Comparison of ENCODE assay signal across 8 mouse cellular contexts in genomic region chr15:99391975-99392374, GRCm38 (mm10). TPM values are rescaled to one million over a fixed set of nuclear protein-coding genes. Genes with fewer than 3 reads are reported as not detected.
A peak's percentile ranks its signal among the peaks of the same experiment; 100 is the strongest.
DNase-seq lines count a peak whose midpoint lies in the region; ATAC-seq and TF ChIP-seq lines count a peak whose summit lies in the region.

No protein-coding gene starts in this region.

- H3K4me3 ChIP-seq in heart, embryonic 15.5 days, result peak overlapping the region; percentile 96
- H3K4me3 ChIP-seq in embryonic fibroblast, embryonic 13.5 days (ENCODE audit: insufficient read depth, low read length), result peak overlapping the region; percentile 15; the same call in 1 of the 2 replicates
- H3K4me3 ChIP-seq in kidney, embryonic 15.5 days (replicated peaks), result peak overlapping the region; percentile 92
- H3K4me3 ChIP-seq in midbrain, embryonic 16.5 days (ENCODE audit: low read depth, low read length), result peak overlapping the region; percentile 61

- H3K36me3 ChIP-seq in heart, embryonic 15.5 days, result no peaks in the 10 kb centered on the region
- H3K36me3 ChIP-seq in kidney, embryonic 15.5 days, result no peaks in the 10 kb centered on the region
- H3K36me3 ChIP-seq in midbrain, embryonic 16.5 days (ENCODE audit: control insufficient read depth, insufficient read depth, low read length), result no peaks in the 10 kb centered on the region

- H3K27me3 ChIP-seq in heart, embryonic 15.5 days, result no peaks in the 10 kb centered on the region
- no peaks in the 10 kb centered on the region for H3K27me3 ChIP-seq in kidney, embryonic 15.5 days
- H3K27me3 ChIP-seq in midbrain, embryonic 16.5 days (ENCODE audit: control insufficient read depth, insufficient read depth, low read depth, low read length), result no peaks in the 10 kb centered on the region

- H3K4me2 ChIP-seq in heart, embryonic 15.5 days, result peak overlapping the region; percentile 87
- peak overlapping the region; percentile 76 for H3K4me2 ChIP-seq in kidney, embryonic 15.5 days
- H3K4me2 ChIP-seq in midbrain, embryonic 16.5 days (ENCODE audit: low read length), result peak overlapping the region; percentile 75

- DNase-seq in heart, adult 9 months (ENCODE audit: low spot score in 2 of 2), result no peak
- no peak for DNase-seq in thymus, postnatal 25 days
- no peak for DNase-seq in frontal cortex, adult 2 months (ENCODE audit: extremely low spot score in 1 of 2, low spot score in 1 of 2)
- no peak for DNase-seq in cerebellum, postnatal 4 days (ENCODE audit: low spot score in 2 of 2)

- no peak for ATAC-seq in heart, embryonic 15.5 days (replicated peaks; ENCODE audit: insufficient number of reproducible peaks, insufficient read depth, low FRiP score, low read depth)
- no peak for ATAC-seq in kidney, embryonic 15.5 days (replicated peaks; ENCODE audit: low FRiP score)
- peak; percentile 16; the same call in 1 of the 2 replicates for ATAC-seq in midbrain, embryonic 16.5 days

- 77% methylated on average over 6 of the region's 6 CpGs for WGBS in heart, embryonic 15.5 days
- 81% methylated on average over 6 of the region's 6 CpGs for WGBS in kidney, embryonic 15.5 days
- 80% methylated on average over 6 of the region's 6 CpGs for WGBS in midbrain, embryonic 16.5 days

- H3K27ac ChIP-seq in heart, embryonic 15.5 days, result peak overlapping the region; percentile 71
- no peak overlapping the region for H3K27ac ChIP-seq in embryonic fibroblast, embryonic 13.5 days (ENCODE audit: insufficient read depth, low read length)
- H3K27ac ChIP-seq in kidney, embryonic 15.5 days, result peak overlapping the region; percentile 80
- peak overlapping the region; percentile 76 for H3K27ac ChIP-seq in midbrain, embryonic 16.5 days (ENCODE audit: low read length)

- no peak for TF ChIP-seq CTCF in embryonic fibroblast, embryonic 13.5 days (IDR thresholded peaks at IDR 0.05; ENCODE audit: borderline replicate concordance, insufficient read depth, low read length)

- TF ChIP-seq POLR2A in embryonic fibroblast, embryonic 13.5 days (IDR thresholded peaks at IDR 0.05; ENCODE audit: low read depth, low read length), result no peak

- no peaks in the 10 kb centered on the region for H3K9me3 ChIP-seq in heart, embryonic 15.5 days (replicated peaks)
- H3K9me3 ChIP-seq in kidney, embryonic 15.5 days (replicated peaks), result no peaks in the 10 kb centered on the region
- no peaks in the 10 kb centered on the region for H3K9me3 ChIP-seq in midbrain, embryonic 16.5 days (replicated peaks; ENCODE audit: control insufficient read depth, low read length, poor library complexity, severe bottlenecking)

- peak overlapping the region; percentile 41; the same call in 1 of the 2 replicates for H3K9ac ChIP-seq in heart, embryonic 15.5 days
- peak overlapping the region; percentile 37 for H3K9ac ChIP-seq in kidney, embryonic 15.5 days
- peak overlapping the region; percentile 57; the same call in 1 of the 2 replicates for H3K9ac ChIP-seq in midbrain, embryonic 16.5 days (ENCODE audit: low read depth, low read length)

- peaks cover 36% of the 10 kb centered on the region for H3K4me1 ChIP-seq in heart, embryonic 15.5 days (replicated peaks)
- H3K4me1 ChIP-seq in embryonic fibroblast, embryonic 13.5 days (ENCODE audit: control insufficient read depth, insufficient read depth, low read length), result peaks cover 9% of the 10 kb centered on the region; the same call in 1 of the 2 replicates
- H3K4me1 ChIP-seq in kidney, embryonic 15.5 days, result peaks cover 37% of the 10 kb centered on the region
- H3K4me1 ChIP-seq in midbrain, embryonic 16.5 days (ENCODE audit: control insufficient read depth, insufficient read depth, low read length), result peaks cover 37% of the 10 kb centered on the region

RNA-seq across cellular contexts. Expression of gene Tmbim6, which starts 0.7 kb away (rescaled TPM):
- polyA plus RNA-seq in heart, embryonic 15.5 days (2015; fragmentation: Nextera tagmentation; extraction: Ambion mirVana), result 221 and 295 TPM in 2 replicates
- 419 and 479 TPM in 2 replicates for polyA plus RNA-seq in embryonic fibroblast, embryonic 13.5 days (2011; ENCODE audit: insufficient read length, low read depth, missing spikeins)
- 502 and 516 TPM in 2 replicates for polyA plus RNA-seq in kidney, embryonic 15.5 days (2015; fragmentation: Nextera tagmentation; extraction: Ambion mirVana)
- polyA plus RNA-seq in midbrain, embryonic 16.5 days (2015; fragmentation: Nextera tagmentation; extraction: Ambion mirVana), result 279 and 310 TPM in 2 replicates
- 365 and 368 TPM in 2 replicates for polyA plus RNA-seq in frontal cortex, adult 2 months (2012; rRNA removed)

RNA-seq across cellular contexts. Expression of gene Fmnl3, which starts 21.7 kb away (rescaled TPM):
- 14.0 and 17.8 TPM in 2 replicates for polyA plus RNA-seq in heart, embryonic 15.5 days (2015; fragmentation: Nextera tagmentation; extraction: Ambion mirVana)
- polyA plus RNA-seq in embryonic fibroblast, embryonic 13.5 days (2011; ENCODE audit: insufficient read length, low read depth, missing spikeins), result 49.5 and 51.2 TPM in 2 replicates
- 31.7 and 32.4 TPM in 2 replicates for polyA plus RNA-seq in kidney, embryonic 15.5 days (2015; fragmentation: Nextera tagmentation; extraction: Ambion mirVana)
- 7.9 and 8.0 TPM in 2 replicates for polyA plus RNA-seq in midbrain, embryonic 16.5 days (2015; fragmentation: Nextera tagmentation; extraction: Ambion mirVana)
- polyA plus RNA-seq in frontal cortex, adult 2 months (2012; rRNA removed), result 18.5 and 19.9 TPM in 2 replicates

Comparison
In these comparisons a context has a peak if more than half of its experiments do, and no peak if none do; other contexts are left out.
1. H3K4me3 ChIP-seq: peak in every context shown above with its lines; median percentile 96 in heart, embryonic 15.5 days; 92 in kidney, embryonic 15.5 days; 61 in midbrain, embryonic 16.5 days; 15 in embryonic fibroblast, embryonic 13.5 days.